Mouse (Mus musculus) olfactory bulb, adult 2 months (tissue): ENCODE data around the gene Tyk2.

ENCODE experiments used
- CTCF ChIP-seq: fragments of 200-500 bp; IDR thresholded peaks from 2 replicates; pipeline ENCODE4 v1.5.1; 2012; ENCODE audit warnings: low read depth, mild to moderate bottlenecking, low read length, moderate library complexity; ENCODE audit not compliant: insufficient read depth
- POLR2A ChIP-seq: fragments of 200-500 bp; IDR thresholded peaks from 2 replicates; pipeline ENCODE4 v1.6.1; 2012; ENCODE audit warnings: mild to moderate bottlenecking, low read depth, low read length, moderate library complexity; ENCODE audit not compliant: insufficient read depth

GRCm38 (mm10) chr9:21154787-21155186 lies 23.7 kb upstream of the Tyk2 start:
- TF ChIP-seq CTCF (no peak), POLR2A (no peak)
